Mouse (Mus musculus): Measurements from ENCODE around the gene Gm5089.
"Not testable (repeated sequence)": the region's sequence is repeated elsewhere in the genome, so short reads cannot be mapped to it uniquely, and the experiment has no call there.

The Gm5089 gene

DNA sequence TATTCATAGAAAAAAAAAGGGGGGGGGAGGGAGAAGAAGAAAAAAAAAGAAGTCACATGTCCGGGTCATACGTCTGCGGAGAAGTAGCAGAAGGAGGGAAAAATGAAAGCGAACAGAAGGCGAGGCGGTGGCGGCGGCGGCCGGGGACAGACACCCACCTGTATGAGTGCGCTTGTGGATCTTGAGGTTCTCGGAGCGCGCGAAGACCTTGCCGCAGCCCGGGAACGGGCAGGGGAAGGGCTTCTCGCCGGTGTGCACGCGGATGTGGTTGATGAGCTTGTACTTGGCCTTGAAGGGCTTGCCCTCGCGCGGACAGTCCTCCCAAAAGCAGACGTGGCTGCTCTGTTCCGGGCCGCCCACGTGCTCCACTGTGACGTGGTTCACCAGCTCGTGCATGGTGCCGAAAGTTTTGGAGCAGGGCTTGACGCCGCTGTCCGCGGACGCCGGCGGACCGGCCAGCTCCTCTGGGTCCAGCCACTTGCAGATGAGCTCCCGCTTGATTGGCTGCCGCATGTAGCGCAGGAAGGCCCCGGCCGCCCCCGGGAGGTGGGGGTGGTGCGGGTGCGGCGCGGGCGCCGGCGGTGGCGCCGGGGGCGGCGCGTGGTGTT is 12.9 kb upstream of the Gm5089 start:
- in situ Hi-C loops (cut with MboI) = not testable (repeated sequence)

- in situ Hi-C loops (cut with MboI) = no loop called here
Measured at GRCm38 (mm10) chr14:122463080-122463691, 12.3 kb upstream of the Gm5089 start.

GRCm38 (mm10) chr14:122462689-122463079 is 11.8 kb upstream of the Gm5089 start:
- in situ Hi-C loops (cut with MboI) = no loop called here

GRCm38 (mm10) chr14:122461966-122462365 is 11.1 kb upstream of the Gm5089 start:
- in situ Hi-C loops (cut with MboI) = no loop called here

DNA sequence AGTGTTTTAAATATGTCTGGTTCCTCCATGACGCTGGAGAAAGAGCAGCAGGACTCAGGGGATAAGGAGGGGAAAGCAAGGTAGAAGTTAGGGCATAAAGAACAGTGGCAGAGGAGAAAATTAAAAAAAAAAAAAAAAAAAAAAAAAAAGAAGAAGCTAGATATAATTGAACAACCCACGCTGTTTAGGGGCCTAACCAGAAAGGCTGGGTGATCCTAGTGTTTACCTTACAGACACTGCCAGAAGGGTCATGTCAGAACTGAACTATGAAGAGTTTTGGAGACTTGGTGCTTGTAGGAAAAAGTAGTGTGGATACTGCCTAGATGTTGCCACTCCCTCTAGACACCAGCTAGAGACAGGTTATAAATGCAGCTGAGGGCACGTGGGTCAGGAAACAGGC is 10.6 kb upstream of the Gm5089 start:
- in situ Hi-C loops (cut with MboI) = no loop called here

- in situ Hi-C loops (cut with MboI) = no loop called here
Measured at GRCm38 (mm10) chr14:122460226-122460625, 9.3 kb upstream of the Gm5089 start.

GRCm38 (mm10) chr14:122459776-122460175 is 8.9 kb upstream of the Gm5089 start:
- in situ Hi-C loops (cut with MboI) = no loop called here

DNA sequence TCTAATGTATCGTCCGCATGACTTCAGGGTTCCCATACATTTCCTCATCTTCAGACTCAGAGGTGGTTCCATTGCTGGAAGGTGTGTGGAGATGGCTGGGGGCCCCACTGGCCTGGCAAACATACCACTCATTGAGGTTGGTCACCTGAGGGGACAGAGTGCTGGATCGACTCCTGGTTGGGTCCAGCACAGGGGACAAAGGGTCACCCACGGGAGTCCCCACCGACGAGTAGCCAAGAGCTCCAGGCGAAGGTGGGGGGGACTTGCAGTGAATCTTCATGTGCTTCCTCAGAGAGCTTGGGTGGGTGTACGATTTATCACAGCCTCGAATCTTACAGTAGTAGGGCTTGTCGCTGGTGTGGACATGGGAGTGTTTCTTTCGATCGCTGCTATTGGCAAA is 8.4 kb upstream of the Gm5089 start:
- in situ Hi-C loops (cut with MboI) = not testable (repeated sequence)

GRCm38 (mm10) chr14:122455562-122455958 is 4.6 kb upstream of the Gm5089 start:
- in situ Hi-C loops (cut with MboI) = no loop called here

GRCm38 (mm10) chr14:122454901-122455561 is 4.1 kb upstream of the Gm5089 start:
- in situ Hi-C loops (cut with MboI) = no loop called here

DNA sequence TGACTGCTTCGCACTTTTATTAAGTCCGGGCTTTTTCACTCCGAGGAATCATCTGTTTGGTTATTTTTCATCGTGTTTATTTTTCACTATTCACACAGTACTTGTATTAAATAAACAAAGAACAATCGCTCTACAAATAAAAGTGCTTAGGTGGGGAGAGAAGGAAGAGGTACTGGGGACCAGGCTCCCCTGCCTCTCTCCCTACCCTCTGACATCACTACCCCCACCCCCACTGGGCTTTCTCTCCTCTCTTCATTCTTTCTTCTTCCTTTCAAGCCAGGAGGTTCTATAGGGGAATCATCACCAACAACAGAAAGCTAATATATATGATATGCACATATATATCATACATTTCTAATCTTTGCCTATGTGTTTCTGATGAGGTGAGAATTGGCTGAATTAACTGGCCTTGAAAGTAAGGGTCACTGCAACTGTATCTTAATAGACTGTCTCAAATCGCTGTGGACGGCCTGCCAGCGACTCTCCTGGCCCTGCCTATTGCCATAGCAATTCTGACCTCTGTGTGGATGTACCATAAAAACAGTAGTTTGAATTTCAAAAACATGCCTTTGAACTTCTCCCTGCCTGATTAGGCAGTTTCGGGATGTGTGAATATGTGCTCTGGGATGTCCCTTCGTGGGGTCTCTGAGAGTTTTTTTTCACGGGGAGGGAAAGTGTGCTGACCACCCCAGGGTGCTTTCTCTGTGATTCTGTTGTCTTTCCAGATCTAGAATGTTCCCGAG is 3.3 kb upstream of the Gm5089 start:
- in situ Hi-C loops (cut with MboI) = no loop called here

- in situ Hi-C loops (cut with MboI) = no loop called here
Measured at GRCm38 (mm10) chr14:122453388-122453995, 2.6 kb upstream of the Gm5089 start.

GRCm38 (mm10) chr14:122452701-122453387 is 1.9 kb upstream of the Gm5089 start:
- in situ Hi-C loops (cut with MboI) = no loop called here

DNA sequence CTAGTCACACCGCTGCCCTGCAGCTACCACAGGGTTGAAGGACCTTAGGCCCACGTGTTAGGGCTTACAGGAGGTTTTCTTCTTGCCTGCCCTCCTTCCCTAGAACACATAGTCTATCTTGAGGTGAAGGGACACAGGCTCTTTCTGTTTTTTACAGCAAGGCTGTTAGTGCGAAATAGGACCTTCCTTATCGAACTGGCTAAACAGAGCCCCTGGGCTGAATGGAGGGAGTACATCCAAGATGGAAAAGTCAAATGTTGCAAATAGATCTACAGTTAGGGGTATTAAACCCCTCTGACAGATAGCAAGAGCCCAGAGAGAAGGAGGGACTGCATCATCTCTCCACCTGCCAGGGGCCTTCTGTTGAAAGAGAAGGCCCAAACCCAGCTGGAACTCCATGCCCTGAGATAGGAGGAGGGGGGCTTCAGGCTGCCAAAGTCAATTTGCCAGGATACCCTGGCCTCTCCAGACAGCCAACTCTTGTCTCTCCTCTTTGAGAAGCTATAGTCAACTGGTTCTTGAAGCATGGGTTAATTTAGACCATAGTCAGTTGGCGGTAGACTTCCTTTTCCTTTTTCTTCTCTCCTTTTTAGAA is 733 bp upstream of the Gm5089 start:
- in situ Hi-C loops (cut with MboI) = no loop called here

DNA sequence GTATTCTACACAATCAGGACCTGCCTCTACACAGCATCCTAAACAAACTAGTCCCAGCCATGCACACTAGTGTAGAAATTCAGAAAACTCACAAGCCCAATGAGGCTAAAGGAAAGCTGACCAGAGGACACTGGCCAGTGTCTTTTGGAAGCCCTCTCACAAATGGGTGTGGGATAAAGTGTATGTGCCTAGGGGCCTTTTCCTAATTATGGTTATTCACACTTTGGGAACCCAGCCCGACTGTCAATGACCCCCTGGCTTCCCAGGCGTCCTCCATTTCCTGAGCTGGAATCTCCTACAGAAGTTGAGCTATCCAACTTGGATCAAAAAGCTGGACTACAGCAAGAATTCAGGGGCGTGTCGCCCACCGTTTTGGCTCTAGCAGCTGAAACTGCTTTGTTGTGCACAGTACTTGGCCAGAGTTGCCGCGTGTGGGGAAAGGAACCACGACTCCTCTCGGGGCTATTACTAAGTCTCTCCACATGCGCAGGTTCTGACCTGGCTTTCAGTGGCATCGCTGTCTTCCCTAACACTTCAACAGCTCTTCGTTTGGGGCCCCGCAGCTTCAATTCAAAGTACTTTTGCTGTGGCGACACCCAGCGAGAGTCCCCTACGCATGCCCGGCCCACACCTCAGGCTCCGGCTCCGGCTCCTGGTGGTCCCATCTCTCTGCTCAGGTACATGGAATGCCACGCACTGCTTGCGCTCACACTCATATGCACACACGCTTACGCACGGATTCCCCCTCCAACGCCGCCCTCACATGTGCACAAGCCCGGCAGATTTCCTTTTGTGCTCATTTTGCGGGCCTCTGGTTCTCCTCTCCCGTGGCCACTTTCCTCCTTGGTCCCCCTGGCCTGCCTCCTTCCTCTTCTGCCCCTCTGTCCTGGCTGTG is 1.1 kb downstream of the Gm5089 start:
- in situ Hi-C loops (cut with MboI) = no loop called here

- in situ Hi-C loops (cut with MboI) = no loop called here
Measured at GRCm38 (mm10) chr14:122436850-122437249, 14.1 kb downstream of the Gm5089 start.

DNA sequence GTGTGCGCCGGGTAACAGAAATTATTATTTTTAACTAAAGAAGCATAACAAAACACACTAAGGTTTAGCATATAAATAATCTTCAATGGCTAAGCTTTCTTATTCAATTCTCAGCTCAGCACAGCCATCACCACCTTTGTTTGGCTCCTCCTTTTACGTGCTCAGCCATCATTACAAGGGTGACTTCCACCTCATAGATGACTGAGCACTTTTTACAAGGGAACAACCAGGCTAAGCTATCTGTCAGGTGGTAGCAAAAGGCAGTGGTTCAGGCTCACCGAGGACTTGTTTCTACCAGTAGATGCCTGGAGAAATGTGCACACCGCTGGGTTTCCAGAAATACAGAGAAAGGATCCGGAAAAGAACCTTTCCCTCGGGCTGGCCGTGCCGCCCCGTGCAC is 16.9 kb downstream of the Gm5089 start:
- in situ Hi-C loops (cut with MboI) = no loop called here

DNA sequence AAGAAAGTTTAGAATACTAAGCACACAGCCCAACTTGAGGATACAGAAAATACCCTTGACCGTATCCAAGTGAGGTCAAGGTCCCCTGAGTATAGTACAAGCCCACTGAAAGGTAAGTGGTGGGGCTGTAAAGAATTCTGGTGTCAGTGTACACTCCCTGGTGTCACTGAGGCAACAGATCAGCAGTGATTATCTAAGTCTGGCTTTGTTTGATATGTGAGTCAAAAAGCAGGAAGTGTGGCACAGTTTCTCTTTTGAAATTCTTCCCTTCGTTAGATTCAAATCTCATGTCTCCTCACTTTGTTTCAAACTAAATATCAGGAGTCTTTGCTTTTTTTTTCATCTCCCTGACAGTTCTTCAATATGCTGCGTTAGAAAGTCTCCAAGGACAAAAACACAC is 18.4 kb downstream of the Gm5089 start:
- in situ Hi-C loops (cut with MboI) = no loop called here

- in situ Hi-C loops (cut with MboI) = no loop called here
Measured at GRCm38 (mm10) chr14:122427654-122428053, 23.3 kb downstream of the Gm5089 start.

DNA sequence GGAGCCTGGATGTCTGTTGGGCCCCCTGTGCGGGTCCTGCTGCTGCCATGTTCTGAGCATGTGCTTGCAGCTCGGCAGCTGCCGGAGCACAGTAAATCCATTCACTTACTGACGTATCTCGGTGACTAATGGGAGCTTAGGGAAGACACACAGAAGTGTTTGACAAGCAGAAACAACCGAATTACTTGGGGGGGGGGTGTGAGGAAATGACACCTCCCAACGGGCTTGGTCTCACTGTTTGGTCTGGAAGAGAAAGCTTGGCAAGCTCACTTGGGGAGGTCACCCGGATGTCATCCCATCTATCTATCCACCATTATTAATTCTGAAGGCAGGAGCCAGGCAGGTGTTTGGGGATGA is 23.7 kb downstream of the Gm5089 start:
- in situ Hi-C loops (cut with MboI) = no loop called here

All from mature B cell (primary cell).